Mouse (Mus musculus) lung, postnatal 0 days (tissue): ENCODE data around the gene Aoc3. TPM values are rescaled to one million over a fixed set of nuclear protein-coding genes. Genes with fewer than 3 reads are reported as not detected.
"Not testable (repeated sequence)": the region's sequence is repeated elsewhere in the genome, so short reads cannot be mapped to it uniquely, and the experiment has no call there.

Source experiments
- ATAC-seq: fragments of 200-750 bp; cut with Nextera tagmentation; 2 replicates; pipeline ENCODE4 v1.8.0; 2017; ENCODE audit warnings: moderate library complexity
- DNase-seq: peaks from one replicate; pipeline ENCODE4 v3.0.0-alpha.2; 2016; ENCODE audit warnings: low spot score
- H3K27ac ChIP-seq: fragments of 300-500 bp; sonication (generic); 2 replicates; pipeline ENCODE4 v1.5.1; 2014; ENCODE audit warnings: antibody characterized with exemption, mild to moderate bottlenecking, low read length, mixed read lengths
- H3K27me3 ChIP-seq: fragments of 300-500 bp; sonication (generic); replicated peaks from 2 replicates; pipeline ENCODE4 v1.6.1; 2014; ENCODE audit warnings: low read length, mixed read lengths; ENCODE audit not compliant: insufficient read depth
- H3K36me3 ChIP-seq: fragments of 300-500 bp; sonication (generic); 2 replicates; pipeline ENCODE4 v1.6.1; 2014; ENCODE audit warnings: low read length, mixed read lengths; ENCODE audit not compliant: insufficient read depth
- H3K4me1 ChIP-seq: fragments of 300-500 bp; sonication (generic); 2 replicates; pipeline ENCODE4 v1.6.1; 2014; ENCODE audit warnings: antibody characterized with exemption, low read depth, low read length, mixed read lengths; ENCODE audit not compliant: insufficient read depth
- H3K4me2 ChIP-seq: fragments of 300-500 bp; sonication (generic); replicated peaks from 2 replicates; pipeline ENCODE4 v1.6.1; 2014; ENCODE audit warnings: low read depth, mild to moderate bottlenecking, low read length, moderate library complexity, mixed read lengths
- H3K4me3 ChIP-seq: fragments of 300-500 bp; sonication (generic); 2 replicates; pipeline ENCODE4 v1.5.1; 2014; ENCODE audit warnings: low read depth, low read length
- H3K9ac ChIP-seq: fragments of 300-500 bp; sonication (generic); replicated peaks from 2 replicates; pipeline ENCODE4 v1.6.1; 2014; ENCODE audit warnings: low read depth, mild to moderate bottlenecking
- H3K9me3 ChIP-seq: fragments of 300-500 bp; sonication (generic); 2 replicates; pipeline ENCODE4 v1.6.1; 2016; ENCODE audit warnings: low read length, mixed read lengths
- CTCF ChIP-seq: IDR thresholded peaks from 2 replicates; pipeline ENCODE4 v1.5.1; 2016; ENCODE audit warnings: antibody characterized with exemption, mild to moderate bottlenecking
- EP300 ChIP-seq: IDR thresholded peaks from 2 replicates; pipeline ENCODE4 v1.6.1; 2016; ENCODE audit warnings: antibody characterized with exemption, mild to moderate bottlenecking, control low read depth
- WGBS: fragments of 180-500 bp; shearing (Covaris S2); extraction: QIAGEN DNeasy Blood & Tissue Kit; methylation state at CpG from one replicate; pipeline ENCODE4 v1.1.7; 2014; 5-methylcytosine and 5-hydroxymethylcytosine counted together
- polyA plus RNA-seq: library from polyadenylated mRNA; unstranded; fragments of >200 nt; fragmentation: Nextera tagmentation; extraction: Ambion mirVana; gene quantifications from 2 replicates; pipeline ENCODE4 v1.2.1, GENCODE M21; 2015

Gene Aoc3
- polyA plus RNA-seq, 1 experiment from 2014 or later, result 1.6 TPM

DNA sequence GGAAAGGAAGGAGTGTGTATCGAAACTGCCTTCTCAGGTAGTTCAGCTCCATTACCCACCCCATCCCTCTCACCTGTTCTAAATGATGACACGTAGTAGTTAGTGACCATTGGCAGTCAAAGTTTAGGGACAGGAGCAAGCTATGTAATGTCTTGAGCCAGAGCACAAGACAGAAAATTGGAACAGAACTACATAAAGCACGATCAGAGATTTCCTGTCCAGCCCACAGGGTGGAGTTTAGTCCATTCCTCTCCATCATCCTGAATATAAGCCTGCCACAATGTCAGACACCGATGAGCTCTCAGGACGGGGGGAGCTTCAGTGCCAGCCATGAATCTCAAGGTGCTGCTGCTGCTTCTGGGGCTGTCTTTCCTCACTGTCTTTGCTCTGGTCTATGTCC is 5.6 kb upstream of the Aoc3 start, which contains the start of gene Aoc2:
Gene Aoc2, plus strand, starts transcription at position 301 of the 400 bp plus-strand sequence.
- no peak for DNase-seq
- Histone ChIP-seq H3K9me3 (no peaks in the 10 kb centered on the region), H3K27ac (no peak within 1 kb of the TSS), H3K9ac (no peak within 1 kb of the TSS), H3K4me3 (no peak within 1 kb of the TSS), H3K4me1 (no peaks in the 10 kb centered on the region), H3K27me3 (no peaks in the 10 kb centered on the region), H3K36me3 (peaks cover 31% of the 10 kb centered on the region), H3K4me2 (no peak within 1 kb of the TSS)
- 79% methylated on average over 5 of the region's 5 CpGs for WGBS
- TF ChIP-seq EP300, result no peak
- no peak for TF ChIP-seq CTCF
- no peak for ATAC-seq

DNA sequence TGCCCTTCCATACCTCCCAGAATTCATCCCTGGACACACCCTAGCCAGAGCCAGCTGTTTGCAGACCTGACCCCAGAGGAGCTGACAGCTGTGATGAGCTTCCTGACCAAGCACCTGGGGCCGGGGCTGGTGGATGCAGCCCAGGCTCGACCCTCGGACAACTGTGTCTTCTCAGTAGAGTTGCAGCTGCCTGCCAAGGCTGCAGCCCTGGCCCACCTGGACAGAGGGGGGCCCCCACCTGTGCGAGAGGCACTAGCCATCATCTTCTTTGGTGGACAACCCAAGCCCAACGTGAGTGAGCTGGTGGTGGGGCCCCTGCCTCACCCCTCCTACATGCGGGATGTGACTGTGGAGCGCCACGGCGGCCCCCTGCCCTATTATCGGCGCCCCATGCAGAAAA is 5.2 kb upstream of the Aoc3 start:
- H3K4me1 ChIP-seq, DNase-seq, H3K27me3 ChIP-seq, H3K9me3 ChIP-seq, ATAC-seq, H3K4me3 ChIP-seq, H3K9ac ChIP-seq, H3K4me2 ChIP-seq, H3K27ac ChIP-seq: not testable (repeated sequence)
- 86% methylated on average over 11 of the region's 11 CpGs for WGBS
- peaks cover 26% of the 10 kb centered on the region for H3K36me3 ChIP-seq

DNA sequence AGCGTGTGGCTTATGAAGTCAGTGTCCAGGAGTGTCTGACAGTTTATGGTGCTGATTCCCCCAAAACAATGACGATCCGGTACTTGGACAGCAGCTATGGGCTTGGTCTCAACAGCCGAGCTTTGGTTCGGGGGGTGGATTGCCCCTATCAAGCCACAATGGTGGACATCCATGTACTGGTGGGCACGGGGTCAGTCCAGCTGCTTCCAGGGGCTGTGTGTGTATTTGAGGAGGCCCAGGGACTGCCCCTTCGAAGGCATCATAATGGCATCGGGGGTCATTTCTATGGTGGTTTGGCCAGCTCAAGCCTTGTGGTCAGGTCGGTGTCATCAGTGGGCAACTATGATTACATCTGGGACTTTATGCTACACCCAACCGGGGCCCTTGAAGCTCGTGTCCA is 4.3 kb upstream of the Aoc3 start:
- DNase-seq (no peak), ATAC-seq (no peak)
- Histone ChIP-seq H3K4me2 (no peak overlapping the region), H3K27me3 (no peaks in the 10 kb centered on the region), H3K9ac (no peak overlapping the region), H3K4me3 (no peak overlapping the region), H3K27ac (no peak overlapping the region), H3K36me3 (peaks cover 17% of the 10 kb centered on the region), H3K9me3 (no peaks in the 10 kb centered on the region), H3K4me1 (no peaks in the 10 kb centered on the region)
- 89% methylated on average over 11 of the region's 11 CpGs for WGBS
- TF ChIP-seq CTCF (no peak), EP300 (no peak)

DNA sequence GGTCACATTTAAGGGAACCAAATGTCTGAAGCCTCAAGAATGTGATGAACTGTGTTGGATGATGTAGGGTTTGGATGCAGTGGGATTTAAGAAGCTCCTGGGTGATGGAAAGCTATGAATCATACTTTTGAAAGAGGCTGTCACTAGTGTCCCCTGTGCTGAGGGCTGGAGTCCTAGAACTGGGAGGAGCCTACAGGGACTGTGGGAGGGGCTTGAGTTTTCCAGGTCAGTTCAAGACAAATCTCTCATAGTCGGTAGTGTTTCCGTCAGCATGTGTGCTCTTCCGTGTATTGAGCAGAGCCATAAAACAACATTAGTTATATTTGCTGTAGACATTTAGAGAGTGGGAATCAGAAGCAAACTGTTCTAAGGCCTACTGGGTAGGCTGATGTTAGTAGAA is 3.1 kb upstream of the Aoc3 start:
- Histone ChIP-seq H3K36me3 (peaks cover 10% of the 10 kb centered on the region), H3K9me3 (no peaks in the 10 kb centered on the region), H3K4me2 (no peak overlapping the region), H3K4me3 (no peak overlapping the region), H3K9ac (no peak overlapping the region), H3K27ac (no peak overlapping the region), H3K27me3 (no peaks in the 10 kb centered on the region), H3K4me1 (no peaks in the 10 kb centered on the region)
- TF ChIP-seq CTCF (no peak), EP300 (no peak)
- ATAC-seq (no peak), DNase-seq (no peak)
- WGBS, result 46% methylated on average over 3 of the region's 3 CpGs

DNA sequence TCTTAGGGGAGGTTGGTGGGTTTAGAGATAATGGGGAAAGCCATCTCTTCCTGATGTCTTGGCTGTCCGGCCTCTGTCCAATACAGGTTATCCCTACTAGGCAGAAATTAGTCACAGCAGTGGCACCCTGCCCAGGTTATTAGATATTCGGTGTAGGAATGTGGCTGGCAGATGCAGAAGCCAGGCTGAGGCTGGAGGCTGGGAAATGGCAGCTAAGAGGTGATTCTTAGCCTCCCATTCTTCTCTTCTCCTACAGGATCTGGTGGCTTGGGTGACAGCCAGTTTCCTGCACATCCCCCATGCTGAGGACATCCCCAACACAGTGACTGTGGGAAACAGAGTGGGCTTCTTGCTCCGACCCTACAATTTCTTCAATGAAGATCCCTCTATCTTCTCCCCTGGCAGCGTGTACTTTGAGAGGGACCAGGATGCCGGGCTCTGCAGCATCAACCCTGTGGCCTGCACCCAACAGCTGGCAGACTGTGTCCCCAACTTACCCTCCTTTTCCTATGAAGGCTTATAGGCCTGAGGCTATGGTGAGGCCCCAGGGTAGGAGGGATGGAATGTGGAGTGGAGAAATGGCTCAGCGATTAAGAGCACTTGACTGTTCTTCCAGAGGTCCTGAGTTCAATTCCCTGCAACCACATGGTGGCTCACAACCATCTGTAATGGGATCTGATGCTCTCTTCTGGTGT is 1.3 kb upstream of the Aoc3 start:
- Histone ChIP-seq H3K36me3 (no peaks in the 10 kb centered on the region), H3K4me1 (no peaks in the 10 kb centered on the region), H3K4me3 (no peak overlapping the region), H3K9me3 (no peaks in the 10 kb centered on the region), H3K9ac (no peak overlapping the region), H3K27me3 (no peaks in the 10 kb centered on the region), H3K27ac (no peak overlapping the region), H3K4me2 (no peak overlapping the region)
- WGBS, result 65% methylated on average over 6 of the region's 6 CpGs
- ATAC-seq (no peak), DNase-seq (no peak)
- TF ChIP-seq EP300 (no peak), CTCF (no peak)

DNA sequence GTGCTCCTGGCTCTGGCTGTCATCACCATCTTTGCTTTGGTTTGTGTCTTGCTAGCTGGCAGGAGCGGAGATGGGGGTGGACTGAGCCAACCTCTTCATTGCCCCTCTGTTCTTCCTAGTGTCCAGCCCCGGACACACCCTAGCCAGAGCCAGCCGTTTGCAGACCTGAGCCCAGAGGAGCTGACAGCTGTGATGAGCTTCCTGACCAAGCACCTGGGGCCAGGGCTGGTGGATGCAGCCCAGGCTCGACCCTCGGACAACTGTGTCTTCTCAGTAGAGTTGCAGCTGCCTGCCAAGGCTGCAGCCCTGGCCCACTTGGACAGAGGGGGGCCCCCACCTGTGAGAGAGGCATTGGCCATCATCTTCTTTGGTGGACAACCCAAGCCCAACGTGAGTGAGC is 556 bp downstream of the Aoc3 start:
- not testable (repeated sequence) for H3K9me3 ChIP-seq, H3K4me1 ChIP-seq, H3K9ac ChIP-seq, H3K27ac ChIP-seq, DNase-seq, H3K27me3 ChIP-seq, ATAC-seq, H3K4me2 ChIP-seq, H3K36me3 ChIP-seq
- H3K4me3 ChIP-seq, result 0 out of 2 replicates have a peak overlapping the region, but pooled peaks have one; percentile 5
- 81% methylated on average over 3 of the region's 6 CpGs for WGBS

DNA sequence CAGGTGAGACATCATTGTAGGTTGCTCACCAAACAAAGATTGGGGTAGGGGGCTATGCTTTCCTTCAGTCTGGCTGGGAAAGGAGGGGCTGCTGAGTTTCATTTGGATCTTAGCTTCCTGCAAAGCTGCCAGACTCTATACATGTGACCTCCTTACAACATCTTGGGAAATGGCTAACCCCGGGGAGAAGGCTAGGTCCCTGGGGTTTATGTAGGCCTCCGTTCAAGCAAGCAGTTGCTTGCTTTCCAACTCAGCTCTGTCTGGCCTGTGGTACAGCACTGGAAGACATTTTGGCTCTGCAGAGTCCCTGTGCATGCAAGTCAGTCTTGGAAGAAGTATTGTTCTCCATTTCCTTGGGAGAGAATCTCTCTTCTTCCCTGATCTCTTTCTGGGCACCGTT is 2.1 kb downstream of the Aoc3 start:
- Histone ChIP-seq H3K9ac (no peak overlapping the region), H3K9me3 (no peaks in the 10 kb centered on the region), H3K4me3 (no peak overlapping the region), H3K36me3 (no peaks in the 10 kb centered on the region), H3K27ac (no peak overlapping the region), H3K4me1 (no peaks in the 10 kb centered on the region), H3K4me2 (no peak overlapping the region), H3K27me3 (no peaks in the 10 kb centered on the region)
- WGBS, result 74% methylated on average over 3 of the region's 3 CpGs
- ATAC-seq, result no peak
- TF ChIP-seq CTCF (no peak), EP300 (no peak)
- no peak for DNase-seq
